Mouse (Mus musculus): ENCODE results near the gene Trim30d. TPM values are rescaled to one million over a fixed set of nuclear protein-coding genes. Genes with fewer than 3 reads are reported as not detected.
"Not testable (repeated sequence)": the region's sequence is repeated elsewhere in the genome, so short reads cannot be mapped to it uniquely, and the experiment has no call there.

Trim30d gene
- polyA plus RNA-seq (2015; fragmentation: Nextera tagmentation; extraction: Ambion mirVana): 0.36 and 0.50 TPM in 2 replicates

GRCm38 (mm10) chr7:104507421-104508065 lies at the start of gene Trim30d:
TSS of gene Trim30d (minus strand) at chr7:104507849.
- H3K27me3 ChIP-seq (ENCODE audit: control insufficient read depth, insufficient read depth, low read depth, low read length); H3K36me3 ChIP-seq (ENCODE audit: control insufficient read depth, insufficient read depth, low read length); H3K4me2 ChIP-seq (ENCODE audit: low read length); H3K27ac ChIP-seq (ENCODE audit: low read length); H3K4me1 ChIP-seq (ENCODE audit: control insufficient read depth, insufficient read depth, low read length); ATAC-seq; H3K9me3 ChIP-seq (replicated peaks; ENCODE audit: control insufficient read depth, low read length, poor library complexity, severe bottlenecking); H3K9ac ChIP-seq (ENCODE audit: low read depth, low read length); H3K4me3 ChIP-seq (ENCODE audit: low read depth, low read length): not testable (repeated sequence)

DNA sequence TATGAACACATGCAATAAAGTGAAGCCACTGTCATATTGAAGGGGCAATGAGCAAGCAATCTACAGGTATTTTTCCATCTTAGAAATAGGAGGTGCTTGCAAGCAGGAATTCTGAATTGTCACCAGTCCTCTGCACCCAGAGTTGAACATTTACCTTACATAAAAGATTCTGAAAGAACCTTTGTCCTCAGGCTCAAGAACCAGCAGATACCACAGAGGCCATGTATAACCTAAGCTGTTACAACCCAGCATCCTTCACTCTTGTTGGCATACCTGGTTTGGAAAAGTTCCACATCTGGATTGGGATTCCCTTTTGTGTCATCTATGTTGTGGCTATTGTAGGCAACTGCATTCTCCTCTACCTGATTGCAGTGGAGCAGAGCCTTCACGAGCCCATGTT lies 45.1 kb upstream of the Trim30d start:
- 82% methylated on average over 1 of the region's 1 CpGs for WGBS
- Histone ChIP-seq H3K27me3 (ENCODE audit: control insufficient read depth, insufficient read depth, low read depth, low read length) (no peaks in the 10 kb centered on the region), H3K9me3 (replicated peaks; ENCODE audit: control insufficient read depth, low read length, poor library complexity, severe bottlenecking) (no peaks in the 10 kb centered on the region), H3K4me2 (ENCODE audit: low read length) (no peak overlapping the region), H3K27ac (ENCODE audit: low read length) (no peak overlapping the region), H3K4me3 (ENCODE audit: low read depth, low read length) (no peak overlapping the region), H3K4me1 (ENCODE audit: control insufficient read depth, insufficient read depth, low read length) (no peaks in the 10 kb centered on the region), H3K9ac (ENCODE audit: low read depth, low read length) (no peak overlapping the region), H3K36me3 (ENCODE audit: control insufficient read depth, insufficient read depth, low read length) (no peaks in the 10 kb centered on the region)
- no peak for ATAC-seq

DNA sequence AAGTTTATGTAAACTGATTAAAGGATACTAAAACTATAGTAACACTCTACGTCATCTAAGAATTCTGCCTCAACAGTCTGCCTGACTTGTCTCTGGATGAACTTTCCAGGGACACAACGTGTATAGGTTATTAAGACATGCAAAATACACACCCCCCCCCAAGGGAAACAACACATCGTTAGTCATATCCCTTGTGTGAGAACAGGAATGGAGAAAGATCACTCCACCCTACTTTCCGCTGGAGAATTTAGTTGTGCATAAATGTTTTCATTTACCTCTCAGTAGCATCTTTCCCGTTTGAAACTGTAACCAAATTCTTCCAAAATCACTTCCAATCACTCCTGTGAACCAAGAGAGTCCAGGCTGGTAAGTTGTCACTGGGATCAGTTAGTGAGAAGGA lies 42.2 kb upstream of the Trim30d start, which contains the start of gene Olfr651:
TSS of gene Olfr651 (plus strand) at position 301 of the 400 bp plus-strand sequence.
- H3K27me3 ChIP-seq (ENCODE audit: control insufficient read depth, insufficient read depth, low read depth, low read length): no peaks in the 10 kb centered on the region
- no peaks in the 10 kb centered on the region for H3K9me3 ChIP-seq (replicated peaks; ENCODE audit: control insufficient read depth, low read length, poor library complexity, severe bottlenecking)
- no peak for ATAC-seq
- no peak within 1 kb of the TSS for H3K27ac ChIP-seq (ENCODE audit: low read length)
- H3K4me2 ChIP-seq (ENCODE audit: low read length): no peak within 1 kb of the TSS
- no peak within 1 kb of the TSS for H3K9ac ChIP-seq (ENCODE audit: low read depth, low read length)
- no peaks in the 10 kb centered on the region for H3K36me3 ChIP-seq (ENCODE audit: control insufficient read depth, insufficient read depth, low read length)
- 83% methylated on average over 5 of the region's 5 CpGs for WGBS
- no peak within 1 kb of the TSS for H3K4me3 ChIP-seq (ENCODE audit: low read depth, low read length)
- no peaks in the 10 kb centered on the region for H3K4me1 ChIP-seq (ENCODE audit: control insufficient read depth, insufficient read depth, low read length)

- ATAC-seq: peak; percentile 97
- Histone ChIP-seq H3K9me3 (replicated peaks; ENCODE audit: control insufficient read depth, low read length, poor library complexity, severe bottlenecking) (no peaks in the 10 kb centered on the region), H3K4me3 (ENCODE audit: low read depth, low read length) (peak overlapping the region; percentile 52), H3K36me3 (ENCODE audit: control insufficient read depth, insufficient read depth, low read length) (no peaks in the 10 kb centered on the region), H3K27ac (ENCODE audit: low read length) (no peak overlapping the region), H3K9ac (ENCODE audit: low read depth, low read length) (peak overlapping the region; percentile 62), H3K27me3 (ENCODE audit: control insufficient read depth, insufficient read depth, low read depth, low read length) (no peaks in the 10 kb centered on the region), H3K4me2 (ENCODE audit: low read length) (peak overlapping the region; percentile 58), H3K4me1 (ENCODE audit: control insufficient read depth, insufficient read depth, low read length) (no peaks in the 10 kb centered on the region)
- 2% methylated on average over 44 of the region's 59 CpGs for WGBS
Measured at GRCm38 (mm10) chr7:104501589-104502371, 5.9 kb downstream of the Trim30d start.

GRCm38 (mm10) chr7:104501186-104501585 lies 6.5 kb downstream of the Trim30d start:
- WGBS: 74% methylated on average over 6 of the region's 6 CpGs
- not testable (repeated sequence) for ATAC-seq; H3K36me3 ChIP-seq (ENCODE audit: control insufficient read depth, insufficient read depth, low read length)

DNA sequence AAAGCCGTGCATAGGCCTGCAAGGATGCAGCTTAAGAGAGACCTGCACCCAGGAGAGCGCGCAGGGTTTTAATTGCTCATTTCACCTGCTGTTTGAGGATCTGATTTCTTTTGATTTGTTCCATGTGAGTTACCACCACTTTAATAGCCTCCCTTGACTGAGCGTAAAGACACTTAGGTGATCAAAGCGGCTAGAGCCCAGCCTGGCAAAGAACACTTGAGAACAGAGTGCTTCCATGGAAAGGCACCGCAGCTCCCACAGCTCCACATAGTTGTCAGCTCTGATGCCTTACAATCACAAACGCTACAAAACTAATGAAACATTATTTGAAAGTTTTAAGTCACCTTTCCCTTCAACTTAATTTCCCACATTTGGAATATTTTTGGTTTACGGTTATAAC lies 8.2 kb downstream of the Trim30d start:
- 46% methylated on average over 6 of the region's 8 CpGs for WGBS
- not testable (repeated sequence) for H3K27me3 ChIP-seq (ENCODE audit: control insufficient read depth, insufficient read depth, low read depth, low read length); H3K27ac ChIP-seq (ENCODE audit: low read length); H3K4me1 ChIP-seq (ENCODE audit: control insufficient read depth, insufficient read depth, low read length); H3K36me3 ChIP-seq (ENCODE audit: control insufficient read depth, insufficient read depth, low read length); H3K9me3 ChIP-seq (replicated peaks; ENCODE audit: control insufficient read depth, low read length, poor library complexity, severe bottlenecking); H3K9ac ChIP-seq (ENCODE audit: low read depth, low read length); H3K4me2 ChIP-seq (ENCODE audit: low read length); H3K4me3 ChIP-seq (ENCODE audit: low read depth, low read length)
- ATAC-seq: peak; percentile 42; the same call in 1 of the 2 replicates

More at GRCm38 (mm10) chr7:104501186-104501585, 6.5 kb downstream of the Trim30d start:
- not testable (repeated sequence) for H3K4me3 ChIP-seq (ENCODE audit: low read depth, low read length); H3K9ac ChIP-seq (ENCODE audit: low read depth, low read length); H3K27ac ChIP-seq (ENCODE audit: low read length); H3K4me2 ChIP-seq (ENCODE audit: low read length); H3K4me1 ChIP-seq (ENCODE audit: control insufficient read depth, insufficient read depth, low read length); H3K27me3 ChIP-seq (ENCODE audit: control insufficient read depth, insufficient read depth, low read depth, low read length); H3K9me3 ChIP-seq (replicated peaks; ENCODE audit: control insufficient read depth, low read length, poor library complexity, severe bottlenecking)

DNA sequence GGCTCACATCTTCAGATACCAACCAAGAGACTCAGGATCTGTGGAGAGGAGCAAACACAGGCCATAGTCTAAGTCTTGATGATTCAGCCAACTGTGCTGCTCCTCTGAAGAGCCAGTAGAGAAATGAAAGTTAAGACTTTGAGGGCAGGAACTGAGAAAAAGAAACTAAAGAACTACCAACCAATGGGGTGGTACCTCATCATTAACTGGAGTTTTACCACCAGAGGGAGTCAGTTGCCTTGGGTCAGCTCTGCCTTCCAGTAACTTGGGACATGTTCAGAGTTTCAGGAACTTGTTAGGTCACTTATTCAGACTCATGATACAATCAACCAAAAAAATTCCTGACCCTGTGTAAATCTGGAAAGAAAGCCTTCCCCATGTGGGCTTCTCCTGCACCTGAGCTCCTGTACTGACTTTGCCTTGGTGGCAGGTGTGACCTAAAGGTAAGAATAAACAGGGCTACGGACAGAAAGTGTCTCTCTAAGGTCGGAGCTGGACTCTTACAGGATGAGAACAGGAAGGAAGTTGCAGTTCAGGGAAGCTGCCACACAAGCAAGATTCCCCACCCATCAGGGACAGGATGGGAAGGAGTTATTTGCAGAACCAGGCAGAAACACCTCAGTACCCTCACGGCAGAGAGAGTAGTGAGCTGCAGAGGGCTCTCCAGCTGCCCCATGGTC lies 42.4 kb downstream of the Trim30d start, which contains the start of gene Trim30a:
TSS of gene Trim30a (minus strand) at position 129 of the 680 bp plus-strand sequence.
- Histone ChIP-seq H3K9me3 (replicated peaks; ENCODE audit: control insufficient read depth, low read length, poor library complexity, severe bottlenecking) (no peaks in the 10 kb centered on the region), H3K9ac (ENCODE audit: low read depth, low read length) (no peak within 1 kb of the TSS), H3K27me3 (ENCODE audit: control insufficient read depth, insufficient read depth, low read depth, low read length) (no peaks in the 10 kb centered on the region), H3K27ac (ENCODE audit: low read length) (no peak within 1 kb of the TSS), H3K4me1 (ENCODE audit: control insufficient read depth, insufficient read depth, low read length) (no peaks in the 10 kb centered on the region), H3K4me3 (ENCODE audit: low read depth, low read length) (no peak within 1 kb of the TSS), H3K4me2 (ENCODE audit: low read length) (no peak within 1 kb of the TSS), H3K36me3 (ENCODE audit: control insufficient read depth, insufficient read depth, low read length) (no peaks in the 10 kb centered on the region)
- ATAC-seq: no peak
- WGBS: 87% methylated on average over 3 of the region's 3 CpGs

GRCm38 (mm10) chr7:104445961-104446645 lies 61.5 kb downstream of the Trim30d start:
- no peak overlapping the region for H3K4me2 ChIP-seq (ENCODE audit: low read length)
- no peak overlapping the region for H3K9ac ChIP-seq (ENCODE audit: low read depth, low read length)
- no peak overlapping the region for H3K27ac ChIP-seq (ENCODE audit: low read length)
- H3K36me3 ChIP-seq (ENCODE audit: control insufficient read depth, insufficient read depth, low read length): no peaks in the 10 kb centered on the region
- no peak for ATAC-seq
- WGBS: 80% methylated on average over 2 of the region's 2 CpGs
- H3K27me3 ChIP-seq (ENCODE audit: control insufficient read depth, insufficient read depth, low read depth, low read length): no peaks in the 10 kb centered on the region
- no peak overlapping the region for H3K4me3 ChIP-seq (ENCODE audit: low read depth, low read length)
- H3K9me3 ChIP-seq (replicated peaks; ENCODE audit: control insufficient read depth, low read length, poor library complexity, severe bottlenecking): no peaks in the 10 kb centered on the region
- no peaks in the 10 kb centered on the region for H3K4me1 ChIP-seq (ENCODE audit: control insufficient read depth, insufficient read depth, low read length)
